In the genomic region with DNA sequence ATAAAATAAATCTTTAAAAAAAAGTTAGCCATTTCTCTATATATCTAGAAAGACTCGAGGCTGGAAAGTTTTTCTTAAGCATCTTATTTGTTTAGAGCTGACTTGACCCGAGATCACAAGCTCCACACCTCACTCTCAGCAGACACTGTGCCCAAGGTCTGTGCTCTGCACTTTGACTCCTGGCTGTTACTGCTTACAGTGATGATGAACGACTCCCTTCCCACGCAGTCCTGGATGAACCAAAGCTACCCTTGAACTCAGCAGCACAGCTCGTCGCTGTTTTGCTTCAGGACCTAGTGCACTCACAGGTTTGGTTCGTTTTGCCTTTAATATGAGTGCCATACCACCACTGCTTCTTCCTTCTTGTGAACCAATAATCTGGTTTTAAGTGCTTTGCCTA, we compare ENCODE assay signal across 24 mouse cellular contexts. TPM values are rescaled to one million over a fixed set of nuclear protein-coding genes. Genes with fewer than 3 reads are reported as not detected.
A peak's percentile ranks its signal among the peaks of the same experiment; 100 is the strongest.
DNase-seq lines count a peak whose midpoint lies in the region; ATAC-seq and TF ChIP-seq lines count a peak whose summit lies in the region.
"Had no signal": no experiment of that assay in that cellular context is flagged by ENCODE, and none has a peak within 500 bp of the region (broad histone marks: within the 10 kb centered on the region; RNA-seq: fewer than 3 reads in every experiment).

No protein-coding gene starts in this region.

- 73% methylated on average over 7 of the region's 7 CpGs for WGBS in kidney, embryonic 15.5 days
- WGBS in kidney, postnatal 0 days = 71% methylated on average over 7 of the region's 7 CpGs
- 80% methylated on average over 7 of the region's 7 CpGs for WGBS in stomach, postnatal 0 days

- no peak overlapping the region for H3K4me2 ChIP-seq in kidney, embryonic 15.5 days
- H3K4me2 ChIP-seq in kidney, postnatal 0 days (ENCODE audit: low read length) = no peak overlapping the region
- H3K4me2 ChIP-seq in stomach, postnatal 0 days (replicated peaks; ENCODE audit: low read depth) = no peak overlapping the region
- H3K4me2 ChIP-seq: embryonic facial prominence, embryonic 15.5 days; heart, embryonic 15.5 days; hindbrain, embryonic 15.5 days; midbrain, embryonic 13.5 days; neural tube, embryonic 12.5 days had no signal

- H3K9me3 ChIP-seq in kidney, embryonic 15.5 days (replicated peaks) = no peaks in the 10 kb centered on the region
- H3K9me3 ChIP-seq in kidney, postnatal 0 days (replicated peaks; ENCODE audit: low read length) = no peaks in the 10 kb centered on the region
- H3K9me3 ChIP-seq in stomach, postnatal 0 days (ENCODE audit: control insufficient read depth, low read length) = no peaks in the 10 kb centered on the region
- H3K9me3 ChIP-seq: embryonic facial prominence, embryonic 15.5 days; heart, embryonic 15.5 days; hindbrain, embryonic 15.5 days; midbrain, embryonic 13.5 days; neural tube, embryonic 12.5 days had no signal

- no peak for TF ChIP-seq EP300 in stomach, postnatal 0 days (optimal IDR thresholded peaks at IDR 0.05)

- no peak for TF ChIP-seq CTCF in kidney, postnatal 0 days (IDR thresholded peaks at IDR 0.05; ENCODE audit: low read depth)
- no peak for TF ChIP-seq CTCF in stomach, postnatal 0 days (IDR thresholded peaks at IDR 0.05; ENCODE audit: low read depth)

- peak; percentile 43 for DNase-seq in kidney, adult 18-20 months
- peak; percentile 66 to 68 for DNase-seq in kidney, adult 8-10 months
- DNase-seq in kidney, postnatal 0 days (ENCODE audit: low spot score) = peak; percentile 9
- DNase-seq in stomach, postnatal 0 days (ENCODE audit: low spot score) = no peak
- DNase-seq in spleen, adult 12 weeks (ENCODE audit: low spot score) = no peak
- no peak for DNase-seq in cerebellum, postnatal 14 days
- DNase-seq: adrenal gland, postnatal 14 days; cerebellum, adult 9-10 months; gastrocnemius, adult 2 months; heart, postnatal 36 days; lung, adult 2 months; lung, postnatal 14 days; right cerebral cortex, postnatal 14 days; thymus, postnatal 14 days had no signal

- no peak for ATAC-seq in kidney, embryonic 15.5 days (replicated peaks; ENCODE audit: low FRiP score)
- ATAC-seq in kidney, postnatal 0 days (replicated peaks; ENCODE audit: low FRiP score, low read depth) = no peak; the same call in 1 of the 2 replicates
- ATAC-seq in stomach, postnatal 0 days (ENCODE audit: low FRiP score, low TSS enrichment) = 0 out of 2 replicates have a peak, but pooled peaks have one; percentile 53
- ATAC-seq: forebrain, embryonic 14.5 days; midbrain, embryonic 13.5 days had no signal

- H3K4me1 ChIP-seq in kidney, embryonic 15.5 days = peaks cover 10% of the 10 kb centered on the region; the same call in 1 of the 2 replicates
- no peaks in the 10 kb centered on the region; the same call in 1 of the 2 replicates for H3K4me1 ChIP-seq in kidney, postnatal 0 days (replicated peaks; ENCODE audit: insufficient read depth, low read length)
- H3K4me1 ChIP-seq in stomach, postnatal 0 days (replicated peaks; ENCODE audit: control insufficient read depth, insufficient read depth) = 0 out of 2 replicates have a peak, but pooled peaks cover 2% of the 10 kb centered on the region

- H3K27ac ChIP-seq in kidney, embryonic 15.5 days = no peak overlapping the region
- H3K27ac ChIP-seq in kidney, postnatal 0 days = no peak overlapping the region
- no peak overlapping the region for H3K27ac ChIP-seq in stomach, postnatal 0 days (replicated peaks)
- H3K27ac ChIP-seq: embryonic facial prominence, embryonic 15.5 days; gastrocnemius, adult 2 months; heart, embryonic 15.5 days; hindbrain, embryonic 15.5 days; left cerebral cortex, adult 2 months; midbrain, embryonic 13.5 days; neural tube, embryonic 12.5 days had no signal

- H3K9ac ChIP-seq in kidney, embryonic 15.5 days = no peak overlapping the region
- no peak overlapping the region for H3K9ac ChIP-seq in kidney, postnatal 0 days (ENCODE audit: low read depth, low read length)
- no peak overlapping the region for H3K9ac ChIP-seq in stomach, postnatal 0 days (ENCODE audit: low read length)
- H3K9ac ChIP-seq: embryonic facial prominence, embryonic 15.5 days; heart, embryonic 15.5 days; hindbrain, embryonic 15.5 days; midbrain, embryonic 13.5 days; neural tube, embryonic 12.5 days had no signal

- no peaks in the 10 kb centered on the region for H3K27me3 ChIP-seq in kidney, embryonic 15.5 days
- H3K27me3 ChIP-seq in kidney, postnatal 0 days (ENCODE audit: insufficient read depth, low read length) = no peaks in the 10 kb centered on the region
- H3K27me3 ChIP-seq in stomach, postnatal 0 days (ENCODE audit: control insufficient read depth, insufficient read depth, low read length) = no peaks in the 10 kb centered on the region
- H3K27me3 ChIP-seq: embryonic facial prominence, embryonic 15.5 days; heart, embryonic 15.5 days; hindbrain, embryonic 15.5 days; midbrain, embryonic 13.5 days; neural tube, embryonic 12.5 days had no signal

- H3K36me3 ChIP-seq in kidney, embryonic 15.5 days = peaks cover 56% of the 10 kb centered on the region
- H3K36me3 ChIP-seq in kidney, postnatal 0 days (ENCODE audit: insufficient read depth, low read length) = peaks cover 18% of the 10 kb centered on the region
- H3K36me3 ChIP-seq in stomach, postnatal 0 days (ENCODE audit: control insufficient read depth, insufficient read depth, low read length) = peaks cover 6% of the 10 kb centered on the region

- no peak overlapping the region for H3K4me3 ChIP-seq in kidney, embryonic 15.5 days (replicated peaks)
- H3K4me3 ChIP-seq in kidney, postnatal 0 days (replicated peaks; ENCODE audit: low read depth, low read length) = no peak overlapping the region
- no peak overlapping the region for H3K4me3 ChIP-seq in stomach, postnatal 0 days (ENCODE audit: low read depth, low read length)
- H3K4me3 ChIP-seq: embryonic facial prominence, embryonic 15.5 days; gastrocnemius, adult 2 months; heart, embryonic 15.5 days; hindbrain, embryonic 15.5 days; left cerebral cortex, adult 2 months; midbrain, embryonic 13.5 days; neural tube, embryonic 12.5 days had no signal

RNA-seq across cellular contexts. Expression of a gene that starts 5.8 kb away (rescaled TPM):
- 46.5 and 51.4 TPM in 2 replicates for polyA plus RNA-seq in kidney, embryonic 15.5 days (2015; fragmentation: Nextera tagmentation; extraction: Ambion mirVana)
- 44.4 and 47.5 TPM in 2 replicates for polyA plus RNA-seq in kidney, postnatal 0 days (2015; fragmentation: Nextera tagmentation; extraction: Ambion mirVana)
- 36.6 and 40.1 TPM in 2 replicates for polyA plus RNA-seq in stomach, postnatal 0 days (2015; fragmentation: Nextera tagmentation; extraction: Ambion mirVana)

RNA-seq across cellular contexts. Expression of a gene that starts 34.8 kb away (rescaled TPM):
- 0.27 and 0.66 TPM in 2 replicates for polyA plus RNA-seq in kidney, embryonic 15.5 days (2015; fragmentation: Nextera tagmentation; extraction: Ambion mirVana)
- polyA plus RNA-seq in kidney, postnatal 0 days (2015; fragmentation: Nextera tagmentation; extraction: Ambion mirVana) = 1.1 and 1.7 TPM in 2 replicates
- polyA plus RNA-seq in stomach, postnatal 0 days (2015; fragmentation: Nextera tagmentation; extraction: Ambion mirVana) = 5.5 and 5.6 TPM in 2 replicates
- polyA plus RNA-seq: C2C12; embryonic facial prominence, embryonic 15.5 days; forebrain, embryonic 14.5 days; heart, embryonic 15.5 days; hindbrain, embryonic 15.5 days; neural tube, embryonic 12.5 days; spleen, adult 2 months had no signal

RNA-seq across cellular contexts. Expression of a gene that starts 43.5 kb away (rescaled TPM):
- 47.7 and 48.4 TPM in 2 replicates for polyA plus RNA-seq in kidney, embryonic 15.5 days (2015; fragmentation: Nextera tagmentation; extraction: Ambion mirVana)
- polyA plus RNA-seq in kidney, postnatal 0 days (2015; fragmentation: Nextera tagmentation; extraction: Ambion mirVana) = 43.3 and 47.5 TPM in 2 replicates
- 21.3 and 23.7 TPM in 2 replicates for polyA plus RNA-seq in stomach, postnatal 0 days (2015; fragmentation: Nextera tagmentation; extraction: Ambion mirVana)

Comparison
In these comparisons a context has a peak if more than half of its experiments do, and no peak if none do; other contexts are left out.
1. DNase-seq: peak in kidney, adult 18-20 months (single experiment), kidney, adult 8-10 months (2 of 2) and kidney, postnatal 0 days (single experiment); none in stomach, postnatal 0 days (single experiment), spleen, adult 12 weeks (single experiment) and cerebellum, postnatal 14 days (0 of 2).